Mouse (Mus musculus) natural killer cell, adult 2 months (primary cell): Measurements from ENCODE around the gene Slc25a40.

ENCODE experiments used
- DNase-seq, 2 experiments: peaks; one replicate each; pipeline ENCODE4 v3.0.0; 2022; ENCODE audit warnings: low spot score in 2 of 2

Slc25a40 gene

GRCm38 (mm10) chr5:8489471-8490110 is 66.9 kb downstream of the Slc25a40 start:
- DNase-seq: peak in 1 of 2 experiments; percentile 4

- DNase-seq: no peak
These were observed 69.1 kb downstream of the Slc25a40 start for GRCm38 (mm10) chr5:8491778-8492177.
